Mouse (Mus musculus) liver, embryonic 14.5 days (tissue): Measurements from ENCODE around the gene Msmo1.

Experiments used
- CTCF ChIP-seq: IDR thresholded peaks from 2 replicates; pipeline ENCODE4 v1.5.1; 2016; ENCODE audit warnings: antibody characterized with exemption, low read depth, control low read depth
- EP300 ChIP-seq: IDR thresholded peaks from 2 replicates; pipeline ENCODE4 v1.6.1; 2016; ENCODE audit warnings: antibody characterized with exemption, low read depth

- TF ChIP-seq CTCF (peak; percentile 51), EP300 (no peak)
Measured at GRCm38 (mm10) chr8:64692651-64693201, 40.9 kb downstream of the Msmo1 start, which contains the start of gene Cpe.
